Mouse (Mus musculus) testis, adult 2 months (tissue): ENCODE data around the gene Wnk2.

Experiments used
- CTCF ChIP-seq: fragments of 200-500 bp; IDR thresholded peaks from 2 replicates; pipeline ENCODE4 v1.5.1; 2012; ENCODE audit warnings: low read depth, mild to moderate bottlenecking, inconsistent platforms, low read length, moderate library complexity; ENCODE audit not compliant: control insufficient read depth, insufficient read depth, insufficient replicate concordance
- POLR2A ChIP-seq: fragments of 200-500 bp; IDR thresholded peaks from 2 replicates; pipeline ENCODE4 v1.6.1; 2012; ENCODE audit warnings: low read depth, mild to moderate bottlenecking, inconsistent platforms, low read length, moderate library complexity; ENCODE audit not compliant: control insufficient read depth

- no peak for TF ChIP-seq CTCF
- TF ChIP-seq POLR2A, result no peak
These were observed 27.7 kb upstream of the Wnk2 start for GRCm38 (mm10) chr13:49175509-49175908.
